Mouse (Mus musculus) small intestine, adult 2 months (tissue): ENCODE data around the gene Nmt1. TPM values are rescaled to one million over a fixed set of nuclear protein-coding genes. Genes with fewer than 3 reads are reported as not detected.
A peak's percentile ranks its signal among the peaks of the same experiment; 100 is the strongest.

Experiments used
- H3K27ac ChIP-seq: fragments of 200-500 bp; 2 replicates; pipeline ENCODE4 v1.5.1; 2012; ENCODE audit warnings: low read depth, low read length, control low read depth, inconsistent platforms; ENCODE audit not compliant: insufficient read depth
- H3K27me3 ChIP-seq: fragments of 200-500 bp; 2 replicates; pipeline ENCODE4 v1.6.1; 2012; ENCODE audit warnings: mild to moderate bottlenecking, moderate library complexity, low read length, inconsistent platforms; ENCODE audit not compliant: control insufficient read depth, insufficient read depth
- H3K36me3 ChIP-seq: fragments of 200-500 bp; 2 replicates; pipeline ENCODE4 v1.6.1; 2012; ENCODE audit warnings: mild to moderate bottlenecking, low read length, control low read depth, inconsistent platforms; ENCODE audit not compliant: control insufficient read depth, insufficient read depth
- H3K4me1 ChIP-seq: fragments of 200-500 bp; 2 replicates; pipeline ENCODE4 v1.6.1; 2012; ENCODE audit warnings: low read length, inconsistent platforms, mixed read lengths; ENCODE audit not compliant: control insufficient read depth, insufficient read depth, insufficient read length
- H3K4me3 ChIP-seq: fragments of 200-500 bp; 2 replicates; pipeline ENCODE4 v1.5.1; 2012; ENCODE audit warnings: low read depth, mild to moderate bottlenecking, control low read depth, inconsistent platforms, low read length, moderate library complexity
- CTCF ChIP-seq: fragments of 200-500 bp; IDR thresholded peaks from 2 replicates; pipeline ENCODE4 v1.5.1; 2012; ENCODE audit warnings: low read depth, mild to moderate bottlenecking, control low read depth, inconsistent platforms, low read length, moderate library complexity, mixed read lengths; ENCODE audit not compliant: insufficient replicate concordance, insufficient read length; ENCODE audit errors: extremely low read depth
- POLR2A ChIP-seq: fragments of 200-500 bp; IDR thresholded peaks from 2 replicates; pipeline ENCODE4 v1.6.1; 2012; ENCODE audit warnings: low read depth, mild to moderate bottlenecking, control low read depth, inconsistent platforms, low read length, moderate library complexity
- WGBS: fragments of 180-500 bp; shearing (Covaris S2); methylation state at CpG from one replicate; pipeline ENCODE4 v1.1.7; 2018; 5-methylcytosine and 5-hydroxymethylcytosine counted together
- polyA plus RNA-seq: library from polyadenylated mRNA; depleted of rRNA; stranded (reverse); fragments of >200 nt; gene quantifications from 2 replicates; pipeline ENCODE4 v1.2.3, GENCODE M21; 2012

The Nmt1 gene
- polyA plus RNA-seq, 1 experiment = 34.1 TPM

DNA sequence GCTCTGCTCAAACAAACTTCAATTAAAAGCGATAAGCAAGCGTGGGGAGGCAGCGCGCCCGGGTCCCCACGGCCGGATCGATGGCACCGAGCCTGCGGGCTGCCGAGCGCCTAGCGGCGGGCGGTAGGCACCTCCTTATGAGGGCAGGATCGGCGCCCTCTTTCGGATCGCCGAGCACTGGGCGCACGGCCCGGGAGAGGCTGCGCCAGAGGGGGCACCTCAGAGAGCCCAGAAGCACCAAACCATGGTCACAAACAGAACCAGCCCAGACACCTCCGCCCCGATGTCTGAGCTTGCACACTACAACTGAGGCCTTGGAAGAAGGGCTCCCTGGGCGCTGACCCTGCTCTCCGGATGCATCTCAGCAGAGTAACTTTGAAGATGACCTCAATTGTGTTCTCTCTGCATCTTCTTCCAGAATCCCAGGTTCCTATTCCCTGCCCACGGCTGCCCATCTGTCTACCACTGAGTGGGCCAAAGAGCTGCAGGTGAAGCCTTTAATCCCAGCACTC lies 37.8 kb upstream of the Nmt1 start:
- Histone ChIP-seq H3K4me3 (peak overlapping the region; percentile 37), H3K4me1 (peaks cover 6% of the 10 kb centered on the region), H3K27ac (no peak overlapping the region), H3K27me3 (peaks cover 35% of the 10 kb centered on the region), H3K36me3 (0 out of 2 replicates have a peak, but pooled peaks cover 3% of the 10 kb centered on the region)
- TF ChIP-seq POLR2A (no peak), CTCF (no peak)
- WGBS = 7% methylated on average over 29 of the region's 29 CpGs

DNA sequence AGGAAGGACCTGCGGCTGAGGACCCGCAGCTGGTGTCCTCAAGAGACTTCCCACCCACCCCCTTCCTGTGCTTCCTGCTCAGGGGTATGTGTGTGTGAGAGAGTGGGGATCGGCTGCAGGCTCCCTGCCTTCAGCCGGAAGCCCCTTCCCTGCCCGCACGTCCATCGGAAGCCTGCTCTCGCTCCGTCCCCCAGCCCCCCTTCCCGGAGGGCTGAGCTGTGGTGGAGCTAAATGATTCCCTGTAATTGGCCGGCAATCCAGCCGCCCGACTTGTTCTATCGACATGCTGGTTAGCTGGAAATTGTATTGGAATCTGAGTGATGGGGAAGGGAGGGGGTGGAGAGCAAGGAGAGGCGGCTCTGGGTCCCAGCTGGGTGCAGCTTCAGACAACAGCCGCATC lies 36.3 kb upstream of the Nmt1 start:
- H3K4me3 ChIP-seq = no peak overlapping the region
- H3K27ac ChIP-seq = no peak overlapping the region
- 14% methylated on average over 16 of the region's 16 CpGs for WGBS
- H3K4me1 ChIP-seq = peaks cover 6% of the 10 kb centered on the region
- H3K36me3 ChIP-seq = peaks cover 3% of the 10 kb centered on the region; the same call in 1 of the 2 replicates
- TF ChIP-seq CTCF = no peak
- TF ChIP-seq POLR2A = no peak
- H3K27me3 ChIP-seq = peaks cover 35% of the 10 kb centered on the region

DNA sequence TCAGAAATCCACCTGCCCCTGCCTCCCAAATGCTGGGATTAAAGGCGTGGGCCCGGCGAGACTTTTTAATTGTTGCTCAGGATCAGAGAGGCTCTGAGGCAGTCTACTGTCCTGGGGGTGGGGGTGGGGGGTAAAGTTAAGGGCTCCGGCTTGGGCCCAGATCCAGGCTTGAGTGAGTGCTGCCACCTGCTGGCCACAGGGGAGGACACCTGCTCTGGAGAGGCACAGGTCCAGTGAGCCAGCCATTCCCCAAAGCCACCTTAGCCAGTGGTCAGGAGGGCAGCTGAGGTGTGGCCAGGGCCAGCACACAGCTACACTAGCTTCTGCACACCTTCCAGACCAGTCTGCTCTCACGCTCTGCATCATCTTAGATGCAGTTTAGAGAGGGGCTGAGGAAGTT lies 35.0 kb upstream of the Nmt1 start:
- TF ChIP-seq CTCF (peak; percentile 71), POLR2A (no peak)
- H3K4me3 ChIP-seq = no peak overlapping the region
- peaks cover 35% of the 10 kb centered on the region for H3K27me3 ChIP-seq
- no peak overlapping the region for H3K27ac ChIP-seq
- H3K36me3 ChIP-seq = peaks cover 11% of the 10 kb centered on the region; the same call in 1 of the 2 replicates
- peaks cover 6% of the 10 kb centered on the region for H3K4me1 ChIP-seq
- whole genome bisulfite sequencing = 11% methylated on average over 5 of the region's 5 CpGs

DNA sequence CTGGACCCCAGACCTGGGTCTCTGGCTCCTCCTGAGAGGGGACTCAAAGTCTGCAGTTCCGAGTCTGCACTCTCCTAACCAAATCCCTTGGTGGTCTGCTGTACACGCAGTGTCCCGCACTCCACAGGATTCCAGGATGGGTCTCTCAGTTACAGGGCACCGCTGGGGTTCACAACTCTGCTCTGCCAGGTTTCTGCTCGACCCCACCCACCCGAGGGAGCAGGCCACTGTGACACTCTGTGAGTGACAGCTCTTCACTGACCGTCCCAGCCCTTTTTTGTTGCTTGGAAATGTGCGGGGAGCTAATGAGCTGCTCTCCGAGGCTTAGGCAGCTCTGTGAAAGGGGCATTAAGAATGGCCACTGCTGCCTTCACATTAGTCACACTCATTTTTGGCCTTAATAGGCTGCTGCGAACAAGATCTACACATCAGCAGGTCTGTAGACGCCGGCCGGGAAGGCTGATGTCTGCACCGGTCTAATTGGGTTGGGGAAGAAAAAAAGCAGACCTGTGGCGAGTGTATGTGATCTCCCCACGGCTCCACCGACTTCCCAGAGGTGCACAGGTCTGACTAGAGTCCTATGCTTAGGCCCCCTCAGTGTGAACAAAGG lies 34.5 kb upstream of the Nmt1 start:
- Histone ChIP-seq H3K4me1 (peaks cover 6% of the 10 kb centered on the region), H3K27ac (no peak overlapping the region), H3K4me3 (no peak overlapping the region), H3K36me3 (peaks cover 12% of the 10 kb centered on the region; the same call in 1 of the 2 replicates), H3K27me3 (peaks cover 34% of the 10 kb centered on the region)
- TF ChIP-seq POLR2A = no peak
- no peak for TF ChIP-seq CTCF
- 75% methylated on average over 17 of the region's 17 CpGs for WGBS

DNA sequence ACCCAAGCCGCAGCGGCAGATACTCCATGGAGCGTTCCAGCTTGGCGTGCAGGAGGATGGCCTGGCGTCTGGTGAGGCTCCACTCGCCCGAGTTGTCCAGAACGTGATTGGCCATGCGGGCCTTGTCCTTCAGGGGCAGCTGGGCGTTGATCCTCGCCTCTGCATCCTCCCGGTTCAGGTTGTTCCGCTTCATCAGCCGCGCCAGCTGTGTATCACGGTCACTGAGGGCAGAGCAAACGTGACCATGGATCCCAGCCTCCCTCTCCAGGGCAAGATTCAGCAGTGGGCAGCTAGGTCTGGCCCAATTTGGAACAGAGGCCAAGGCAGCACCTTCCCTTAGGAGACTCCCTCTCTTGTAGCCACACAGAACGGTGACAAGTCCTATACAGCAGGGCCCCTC lies 33.0 kb upstream of the Nmt1 start:
- Histone ChIP-seq H3K4me3 (no peak overlapping the region), H3K4me1 (peaks cover 4% of the 10 kb centered on the region), H3K36me3 (peaks cover 18% of the 10 kb centered on the region; the same call in 1 of the 2 replicates), H3K27me3 (peaks cover 22% of the 10 kb centered on the region), H3K27ac (no peak overlapping the region)
- TF ChIP-seq POLR2A (no peak), CTCF (no peak)
- WGBS = 91% methylated on average over 18 of the region's 18 CpGs

DNA sequence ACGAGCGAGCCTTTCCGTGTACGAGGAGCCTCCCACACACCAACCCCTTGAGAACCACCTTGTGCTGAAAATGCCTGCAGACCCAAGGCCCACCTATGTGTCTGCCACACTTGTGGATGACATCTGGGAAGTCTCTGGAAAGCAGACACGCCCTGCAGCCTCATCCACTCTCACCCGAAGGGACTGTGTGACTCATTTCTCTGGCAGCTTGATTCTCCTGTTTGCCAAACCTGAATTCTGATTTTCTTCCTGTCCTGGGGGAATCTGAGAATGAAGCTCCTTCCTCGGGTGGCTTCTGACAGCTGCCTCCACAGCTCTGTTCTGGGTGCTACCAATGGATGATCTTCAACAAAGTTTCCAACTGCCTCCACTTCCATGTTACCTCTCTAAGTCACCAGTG lies 31.6 kb upstream of the Nmt1 start:
- Histone ChIP-seq H3K27me3 (peaks cover 10% of the 10 kb centered on the region; the same call in 1 of the 2 replicates), H3K36me3 (peaks cover 18% of the 10 kb centered on the region; the same call in 1 of the 2 replicates), H3K27ac (no peak overlapping the region), H3K4me1 (no peaks in the 10 kb centered on the region), H3K4me3 (no peak overlapping the region)
- WGBS = 71% methylated on average over 7 of the region's 7 CpGs
- no peak for TF ChIP-seq CTCF
- no peak for TF ChIP-seq POLR2A

DNA sequence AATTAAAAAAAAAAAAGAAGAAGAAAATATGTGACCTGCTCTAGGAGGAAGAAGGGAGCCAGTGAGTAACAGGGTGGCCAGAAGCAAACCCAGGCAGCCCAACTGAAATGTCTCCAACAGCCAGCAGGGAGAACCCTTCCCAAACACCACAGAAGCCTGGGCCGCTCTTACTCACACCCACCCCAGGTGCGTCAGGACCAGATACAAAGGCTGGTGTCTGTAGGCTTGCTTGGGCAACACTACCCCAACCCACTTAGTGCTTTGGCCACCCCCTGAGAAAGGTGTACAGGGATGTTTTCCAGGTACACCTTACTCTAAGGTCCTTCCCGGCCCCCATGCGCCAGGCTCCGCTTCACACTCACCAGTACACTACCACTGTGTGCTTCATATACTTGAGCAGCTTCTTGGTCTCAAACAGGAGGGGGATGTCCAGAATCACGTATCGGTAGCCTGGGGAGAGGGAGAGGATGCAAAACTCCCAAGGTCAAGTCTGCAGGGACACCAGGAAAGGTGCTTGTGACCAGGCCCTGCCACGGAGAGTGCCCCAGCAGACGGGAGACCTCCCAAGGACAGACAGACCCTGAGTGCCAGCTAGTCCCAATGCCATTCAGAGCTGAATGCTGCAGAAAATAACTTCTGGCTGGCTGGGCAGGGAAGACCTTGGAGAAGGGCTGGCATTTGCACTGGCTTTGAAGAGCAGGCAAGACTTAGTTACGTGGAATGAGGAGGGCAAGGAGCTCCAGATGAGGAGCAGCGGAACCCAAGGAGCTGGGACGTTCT lies 30.8 kb upstream of the Nmt1 start:
- WGBS = 98% methylated on average over 12 of the region's 12 CpGs
- Histone ChIP-seq H3K27me3 (peaks cover 2% of the 10 kb centered on the region; the same call in 1 of the 2 replicates), H3K4me3 (no peak overlapping the region), H3K27ac (no peak overlapping the region), H3K36me3 (peaks cover 18% of the 10 kb centered on the region; the same call in 1 of the 2 replicates), H3K4me1 (no peaks in the 10 kb centered on the region)
- TF ChIP-seq CTCF (no peak), POLR2A (no peak)
